In genomic region chr5:49524394-49525241, GRCm38 (mm10) we compare ENCODE assay signal across 8 mouse cellular contexts. TPM values are rescaled to one million over a fixed set of nuclear protein-coding genes. Genes with fewer than 3 reads are reported as not detected.
A peak's percentile ranks its signal among the peaks of the same experiment; 100 is the strongest.
DNase-seq lines count a peak whose midpoint lies in the region; ATAC-seq and TF ChIP-seq lines count a peak whose summit lies in the region.

Gene Kcnip4 (minus strand): TSS chr5:49524907.

- peak; percentile 34; the same call in 1 of the 2 replicates for ATAC-seq in lung, embryonic 16.5 days (ENCODE audit: low read depth)

- intact Hi-C loops in heart, postnatal 14 days (cut with DNase I): loop anchor here (10.0 kb wide), 1 partner anchor 430 kb away; no protein-coding TSS in a partner anchor

- TF ChIP-seq POLR2A in thymus, adult 2 months (IDR thresholded peaks at IDR 0.05; ENCODE audit: control insufficient read depth, extremely low read depth, insufficient read depth, low read length, poor library complexity): no peak

- peak; percentile 1 for DNase-seq in thymus, adult 2 months
- no peak for DNase-seq in thymus, postnatal 25 days
- peak; percentile 71 for DNase-seq in embryonic facial prominence, embryonic 10.5 days (ENCODE audit: low spot score)
- DNase-seq in heart, postnatal 14 days: peak; percentile 22 to 26
- DNase-seq in layer of hippocampus, adult 2 months (ENCODE audit: low spot score in 2 of 2): peak; percentile 78 to 80
- peak; percentile 21 for DNase-seq in retina, postnatal 7 days (ENCODE audit: low read depth, low spot score)
- no peak for DNase-seq in c-Kit-positive CD71-positive TER-119-positive erythroid progenitor cells, embryonic 14.5 days (ENCODE audit: low spot score)

- TF ChIP-seq CTCF in thymus, adult 2 months (IDR thresholded peaks at IDR 0.05; ENCODE audit: borderline replicate concordance, control insufficient read depth, extremely low read depth, insufficient read depth, low read length, poor library complexity): no peak
- TF ChIP-seq CTCF in layer of hippocampus, adult 2 months (conservative IDR thresholded peaks at IDR 0.05): peak; percentile 79

- 12% methylated on average over 50 of the region's 50 CpGs for WGBS in thymus, adult 2 months
- WGBS in embryonic facial prominence, embryonic 10.5 days: under 1% methylated on average over 49 of the region's 50 CpGs
- WGBS in lung, embryonic 16.5 days: 2% methylated on average over 44 of the region's 50 CpGs

- peak within 1 kb of the TSS; percentile 75 for H3K4me2 ChIP-seq in lung, embryonic 16.5 days (ENCODE audit: low read depth, low read length)

- H3K4me1 ChIP-seq in thymus, adult 2 months (replicated peaks; ENCODE audit: control insufficient read depth, insufficient read depth, low read length): no peaks in the 10 kb centered on the region
- H3K4me1 ChIP-seq in embryonic facial prominence, embryonic 10.5 days: peaks cover 6% of the 10 kb centered on the region; the same call in 1 of the 2 replicates
- H3K4me1 ChIP-seq in lung, embryonic 16.5 days (replicated peaks; ENCODE audit: control insufficient read depth, insufficient read depth, low read length): no peaks in the 10 kb centered on the region

- H3K36me3 ChIP-seq in thymus, adult 2 months (ENCODE audit: control insufficient read depth, insufficient read depth, low read length): no peaks in the 10 kb centered on the region
- H3K36me3 ChIP-seq in embryonic facial prominence, embryonic 10.5 days (replicated peaks): no peaks in the 10 kb centered on the region
- no peaks in the 10 kb centered on the region for H3K36me3 ChIP-seq in lung, embryonic 16.5 days (ENCODE audit: control insufficient read depth, insufficient read depth, low read length)

- peak within 1 kb of the TSS; percentile 39 for H3K9ac ChIP-seq in lung, embryonic 16.5 days (ENCODE audit: low read length)

- no peaks in the 10 kb centered on the region for H3K27me3 ChIP-seq in thymus, adult 2 months (ENCODE audit: control insufficient read depth, insufficient read depth, low read length)
- H3K27me3 ChIP-seq in embryonic facial prominence, embryonic 10.5 days (replicated peaks; ENCODE audit: low read depth, poor library complexity, severe bottlenecking): peaks cover 45% of the 10 kb centered on the region
- peaks cover 19% of the 10 kb centered on the region; the same call in 1 of the 2 replicates for H3K27me3 ChIP-seq in lung, embryonic 16.5 days (ENCODE audit: control insufficient read depth, insufficient read depth, low read depth, low read length)

- no peaks in the 10 kb centered on the region for H3K9me3 ChIP-seq in embryonic facial prominence, embryonic 10.5 days
- H3K9me3 ChIP-seq in lung, embryonic 16.5 days (ENCODE audit: control insufficient read depth, low read length): no peaks in the 10 kb centered on the region

- H3K27ac ChIP-seq in thymus, adult 2 months (ENCODE audit: control insufficient read depth, insufficient read depth, low read length): no peak within 1 kb of the TSS
- no peak within 1 kb of the TSS; the same call in 1 of the 2 replicates for H3K27ac ChIP-seq in embryonic facial prominence, embryonic 10.5 days (replicated peaks)
- peak within 1 kb of the TSS; percentile 97 for H3K27ac ChIP-seq in layer of hippocampus, adult 2 months
- no peak within 1 kb of the TSS for H3K27ac ChIP-seq in lung, embryonic 16.5 days (ENCODE audit: low read length)

- no peak within 1 kb of the TSS for H3K4me3 ChIP-seq in thymus, adult 2 months (ENCODE audit: control insufficient read depth, insufficient read depth, low read length)
- H3K4me3 ChIP-seq in embryonic facial prominence, embryonic 10.5 days: peak within 1 kb of the TSS; percentile 63
- peak within 1 kb of the TSS; percentile 86 for H3K4me3 ChIP-seq in layer of hippocampus, adult 2 months
- peak within 1 kb of the TSS; percentile 40 for H3K4me3 ChIP-seq in lung, embryonic 16.5 days (ENCODE audit: low read length)

RNA-seq across cellular contexts. Expression of gene Kcnip4, which starts in this region (rescaled TPM):
- polyA plus RNA-seq in thymus, adult 2 months (2012; rRNA removed): not detected in 2 replicates
- polyA plus RNA-seq in embryonic facial prominence, embryonic 10.5 days (2016; fragmentation: Nextera tagmentation; extraction: Ambion mirVana): 0.84 and 0.98 TPM in 2 replicates
- total RNA-seq in heart, postnatal 14 days (2021): under 1 TPM; 0.10 to 0.38 TPM
- 10 to 100 TPM; 54.4 to 58.5 TPM for total RNA-seq in layer of hippocampus, adult 2 months (2021)
- polyA plus RNA-seq in lung, embryonic 16.5 days (2015; fragmentation: Nextera tagmentation; extraction: Ambion mirVana): 1.1 and 1.3 TPM in 2 replicates

Comparison
In these comparisons a context has a peak if more than half of its experiments do, and no peak if none do; other contexts are left out.
1. RNA of gene Kcnip4 (total RNA-seq): 54.4 to 58.5 TPM in layer of hippocampus, adult 2 months; 0.10 to 0.38 TPM in heart, postnatal 14 days; every median in the first group is over 10 times any median in the second.
2. Peak in DNase-seq in thymus, adult 2 months; RNA of the gene not detected or under 1 TPM.
3. Peak in DNase-seq and H3K4me3 ChIP-seq in embryonic facial prominence, embryonic 10.5 days; RNA of the gene not detected or under 1 TPM.
4. Peak in DNase-seq in heart, postnatal 14 days; RNA of the gene not detected or under 1 TPM.
5. DNase-seq: peak in layer of hippocampus, adult 2 months (2 of 2) and retina, postnatal 7 days (single experiment); none in thymus, postnatal 25 days (single experiment) and c-Kit-positive CD71-positive TER-119-positive erythroid progenitor cells, embryonic 14.5 days (single experiment).